Mouse (Mus musculus) testis, adult 2 months (tissue): ENCODE data around the gene Tbc1d4.

Source experiments
- CTCF ChIP-seq: fragments of 200-500 bp; IDR thresholded peaks from 2 replicates; pipeline ENCODE4 v1.5.1; 2012; ENCODE audit warnings: low read depth, mild to moderate bottlenecking, inconsistent platforms, low read length, moderate library complexity; ENCODE audit not compliant: control insufficient read depth, insufficient read depth, insufficient replicate concordance
- POLR2A ChIP-seq: fragments of 200-500 bp; IDR thresholded peaks from 2 replicates; pipeline ENCODE4 v1.6.1; 2012; ENCODE audit warnings: low read depth, mild to moderate bottlenecking, inconsistent platforms, low read length, moderate library complexity; ENCODE audit not compliant: control insufficient read depth

DNA sequence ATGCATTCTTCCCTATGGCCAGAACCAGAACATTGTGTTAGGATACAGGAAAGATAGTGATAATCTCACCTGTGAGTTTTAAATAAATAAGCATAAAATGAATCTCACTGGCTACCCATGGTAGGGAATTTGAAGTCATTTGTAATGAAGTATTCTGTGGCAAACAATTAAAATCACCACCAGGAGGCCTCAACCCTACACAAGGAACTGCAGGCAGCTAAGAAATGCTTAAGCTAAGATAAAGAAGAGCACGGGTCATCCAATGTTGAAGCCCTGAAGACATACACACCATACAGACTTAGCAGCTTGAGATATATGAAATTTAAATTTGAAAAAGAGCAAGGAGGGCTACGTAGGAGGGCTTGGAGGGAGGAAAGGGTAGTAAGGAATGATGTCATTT lies 3.1 kb downstream of the Tbc1d4 start:
- TF ChIP-seq CTCF (no peak), POLR2A (no peak)
